In the genomic region with DNA sequence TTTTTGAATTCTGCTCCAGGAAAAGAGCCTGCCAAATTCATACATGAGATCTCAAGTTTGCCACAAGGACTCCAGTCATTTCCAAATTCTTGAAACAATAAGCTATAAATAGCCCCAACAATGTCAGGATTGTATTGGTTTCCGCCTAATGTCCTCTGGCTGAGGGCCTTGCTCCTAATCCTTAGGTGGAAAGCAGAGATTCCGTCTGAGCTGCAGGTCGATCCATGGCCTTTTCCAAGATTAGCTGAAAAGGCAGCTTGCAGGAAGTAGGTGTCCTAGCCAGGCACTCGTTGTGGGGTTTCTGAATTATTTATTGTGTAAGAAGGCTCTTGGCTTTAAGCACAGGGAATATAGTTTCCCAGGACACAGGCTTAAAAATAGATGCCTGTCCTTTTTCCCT, we compare ENCODE assay signal across 16 mouse cellular contexts.
A peak's percentile ranks its signal among the peaks of the same experiment; 100 is the strongest.
DNase-seq lines count a peak whose midpoint lies in the region; ATAC-seq and TF ChIP-seq lines count a peak whose summit lies in the region.
"Had no signal": no experiment of that assay in that cellular context is flagged by ENCODE, and none has a peak within 500 bp of the region (broad histone marks: within the 10 kb centered on the region; RNA-seq: fewer than 3 reads in every experiment).

No protein-coding gene starts in this region.

- 38% methylated on average over 4 of the region's 4 CpGs for WGBS in heart, embryonic 12.5 days
- WGBS in stomach, embryonic 15.5 days, result 49% methylated on average over 4 of the region's 4 CpGs
- 46% methylated on average over 4 of the region's 4 CpGs for WGBS in stomach, postnatal 0 days

- H3K27ac ChIP-seq in heart, embryonic 12.5 days (ENCODE audit: poor library complexity, severe bottlenecking), result no peak overlapping the region
- H3K27ac ChIP-seq in stomach, embryonic 15.5 days, result 0 out of 2 replicates have a peak overlapping the region, but pooled peaks have one; percentile 3
- H3K27ac ChIP-seq in stomach, postnatal 0 days (replicated peaks), result no peak overlapping the region
- H3K27ac ChIP-seq: embryonic facial prominence, embryonic 13.5 days; forebrain, embryonic 15.5 days; liver, embryonic 12.5 days; macrophage; neural tube, embryonic 13.5 days had no signal

- no peak for ATAC-seq in heart, embryonic 12.5 days (ENCODE audit: insufficient number of reproducible peaks, low FRiP score)
- no peak for ATAC-seq in stomach, embryonic 15.5 days (ENCODE audit: insufficient read depth, low FRiP score, low read depth)
- no peak for ATAC-seq in stomach, postnatal 0 days (ENCODE audit: low FRiP score, low TSS enrichment)
- ATAC-seq in monocyte, adult 5-6 weeks (replicated peaks; ENCODE audit: insufficient number of reproducible peaks, low FRiP score, low TSS enrichment, poor library complexity, severe bottlenecking), result no peak
- ATAC-seq: activated CD4-positive, CD25-positive, alpha-beta regulatory T cell, adult 4 months; forebrain, embryonic 15.5 days; liver, embryonic 12.5 days; midbrain, embryonic 16.5 days had no signal

- intact Hi-C loops in heart, postnatal 36 days (cut with DNase I), result loop anchor here (5.0 kb wide), 3 partner anchors 155 to 330 kb away; partner anchors contain the start of gene Kitl

- DNase-seq in heart, adult 11 months, result peak; percentile 96
- no peak for DNase-seq in stomach, postnatal 0 days (ENCODE audit: low spot score)
- peak; percentile 17 to 31 for DNase-seq in heart, postnatal 36 days
- no peak for DNase-seq in thymus, postnatal 25 days
- DNase-seq: cerebellum, postnatal 10 days; layer of hippocampus, adult 9-11 months had no signal

- H3K36me3 ChIP-seq in heart, embryonic 12.5 days, result no peaks in the 10 kb centered on the region
- H3K36me3 ChIP-seq in stomach, embryonic 15.5 days, result no peaks in the 10 kb centered on the region
- no peaks in the 10 kb centered on the region for H3K36me3 ChIP-seq in stomach, postnatal 0 days (ENCODE audit: control insufficient read depth, insufficient read depth, low read length)
- H3K36me3 ChIP-seq: embryonic facial prominence, embryonic 13.5 days; forebrain, embryonic 15.5 days; liver, embryonic 12.5 days; neural tube, embryonic 13.5 days had no signal

- no peak overlapping the region for H3K4me2 ChIP-seq in heart, embryonic 12.5 days
- H3K4me2 ChIP-seq in stomach, embryonic 15.5 days, result no peak overlapping the region
- no peak overlapping the region for H3K4me2 ChIP-seq in stomach, postnatal 0 days (replicated peaks; ENCODE audit: low read depth)
- H3K4me2 ChIP-seq: embryonic facial prominence, embryonic 13.5 days; forebrain, embryonic 15.5 days; liver, embryonic 12.5 days; neural tube, embryonic 13.5 days had no signal

- H3K4me1 ChIP-seq in heart, embryonic 12.5 days (replicated peaks), result no peaks in the 10 kb centered on the region
- no peaks in the 10 kb centered on the region for H3K4me1 ChIP-seq in stomach, embryonic 15.5 days
- no peaks in the 10 kb centered on the region for H3K4me1 ChIP-seq in stomach, postnatal 0 days (replicated peaks; ENCODE audit: control insufficient read depth, insufficient read depth)
- H3K4me1 ChIP-seq: embryonic facial prominence, embryonic 13.5 days; liver, embryonic 12.5 days had no signal

- no peak for TF ChIP-seq CTCF in stomach, postnatal 0 days (IDR thresholded peaks at IDR 0.05; ENCODE audit: low read depth)

- no peaks in the 10 kb centered on the region for H3K27me3 ChIP-seq in heart, embryonic 12.5 days (replicated peaks)
- H3K27me3 ChIP-seq in stomach, embryonic 15.5 days (replicated peaks), result no peaks in the 10 kb centered on the region
- H3K27me3 ChIP-seq in stomach, postnatal 0 days (ENCODE audit: control insufficient read depth, insufficient read depth, low read length), result no peaks in the 10 kb centered on the region
- H3K27me3 ChIP-seq: embryonic facial prominence, embryonic 13.5 days; forebrain, embryonic 15.5 days; liver, embryonic 12.5 days; neural tube, embryonic 13.5 days had no signal

- no peak overlapping the region for H3K4me3 ChIP-seq in heart, embryonic 12.5 days
- H3K4me3 ChIP-seq in stomach, embryonic 15.5 days (replicated peaks), result no peak overlapping the region
- H3K4me3 ChIP-seq in stomach, postnatal 0 days (ENCODE audit: low read depth, low read length), result no peak overlapping the region
- H3K4me3 ChIP-seq: embryonic facial prominence, embryonic 13.5 days; forebrain, embryonic 15.5 days; liver, embryonic 12.5 days; neural tube, embryonic 13.5 days had no signal

- TF ChIP-seq EP300 in stomach, postnatal 0 days (optimal IDR thresholded peaks at IDR 0.05), result no peak

- H3K9ac ChIP-seq in heart, embryonic 12.5 days, result no peak overlapping the region
- no peak overlapping the region for H3K9ac ChIP-seq in stomach, embryonic 15.5 days
- no peak overlapping the region for H3K9ac ChIP-seq in stomach, postnatal 0 days (ENCODE audit: low read length)
- H3K9ac ChIP-seq: embryonic facial prominence, embryonic 13.5 days; forebrain, embryonic 15.5 days; liver, embryonic 12.5 days; neural tube, embryonic 13.5 days had no signal

- no peaks in the 10 kb centered on the region for H3K9me3 ChIP-seq in heart, embryonic 12.5 days (replicated peaks)
- no peaks in the 10 kb centered on the region for H3K9me3 ChIP-seq in stomach, embryonic 15.5 days
- no peaks in the 10 kb centered on the region for H3K9me3 ChIP-seq in stomach, postnatal 0 days (ENCODE audit: control insufficient read depth, low read length)
- H3K9me3 ChIP-seq: embryonic facial prominence, embryonic 13.5 days; forebrain, embryonic 15.5 days; liver, embryonic 12.5 days; neural tube, embryonic 13.5 days had no signal

Comparison
In these comparisons a context has a peak if more than half of its experiments do, and no peak if none do; other contexts are left out.
1. DNase-seq: peak in heart, adult 11 months (single experiment) and heart, postnatal 36 days (2 of 2); none in stomach, postnatal 0 days (single experiment) and thymus, postnatal 25 days (single experiment).